ENCODE assay signal across 17 mouse cellular contexts in genomic region chr13:112695526-112696240, GRCm38 (mm10). TPM values are rescaled to one million over a fixed set of nuclear protein-coding genes. Genes with fewer than 3 reads are reported as not detected.
DNase-seq lines count a peak whose midpoint lies in the region; ATAC-seq lines count a peak whose summit lies in the region.
"Had no signal": no experiment of that assay in that cellular context is flagged by ENCODE, and none has a peak within 500 bp of the region (broad histone marks: within the 10 kb centered on the region; RNA-seq: fewer than 3 reads in every experiment).

No protein-coding gene starts in this region.

- 95% methylated on average over 8 of the region's 8 CpGs for WGBS in forebrain, embryonic 16.5 days
- WGBS in forebrain, embryonic 12.5 days, result 94% methylated on average over 8 of the region's 8 CpGs
- WGBS in midbrain, embryonic 16.5 days, result 97% methylated on average over 8 of the region's 8 CpGs

- no peak overlapping the region for H3K9ac ChIP-seq in forebrain, embryonic 16.5 days (replicated peaks; ENCODE audit: low read depth, low read length)
- H3K9ac ChIP-seq in forebrain, embryonic 12.5 days, result no peak overlapping the region
- no peak overlapping the region for H3K9ac ChIP-seq in midbrain, embryonic 16.5 days (ENCODE audit: low read depth, low read length)
- H3K9ac ChIP-seq: limb, embryonic 12.5 days; liver, embryonic 15.5 days had no signal

- H3K4me1 ChIP-seq in forebrain, embryonic 16.5 days (replicated peaks; ENCODE audit: control insufficient read depth, insufficient read depth, low read length), result no peaks in the 10 kb centered on the region
- H3K4me1 ChIP-seq in forebrain, embryonic 12.5 days, result no peaks in the 10 kb centered on the region
- no peaks in the 10 kb centered on the region for H3K4me1 ChIP-seq in midbrain, embryonic 16.5 days (ENCODE audit: control insufficient read depth, insufficient read depth, low read length)
- H3K4me1 ChIP-seq: limb, embryonic 12.5 days had no signal

- peaks cover 5% of the 10 kb centered on the region; the same call in 1 of the 2 replicates for H3K9me3 ChIP-seq in forebrain, embryonic 16.5 days (ENCODE audit: control insufficient read depth, low read length)
- H3K9me3 ChIP-seq in forebrain, embryonic 12.5 days, result 0 out of 2 replicates have a peak, but pooled peaks cover 4% of the 10 kb centered on the region
- H3K9me3 ChIP-seq in midbrain, embryonic 16.5 days (replicated peaks; ENCODE audit: control insufficient read depth, low read length, poor library complexity, severe bottlenecking), result no peaks in the 10 kb centered on the region
- H3K9me3 ChIP-seq: liver, embryonic 15.5 days had no signal

- no peak overlapping the region for H3K27ac ChIP-seq in forebrain, embryonic 16.5 days (ENCODE audit: low read length)
- H3K27ac ChIP-seq in forebrain, embryonic 12.5 days, result no peak overlapping the region
- H3K27ac ChIP-seq in midbrain, embryonic 16.5 days (ENCODE audit: low read length), result no peak overlapping the region
- H3K27ac ChIP-seq: gastrocnemius, adult 2 months; limb, embryonic 12.5 days; liver, embryonic 15.5 days had no signal

- no peak overlapping the region for H3K4me2 ChIP-seq in forebrain, embryonic 16.5 days (ENCODE audit: low read length)
- H3K4me2 ChIP-seq in forebrain, embryonic 12.5 days, result no peak overlapping the region
- no peak overlapping the region for H3K4me2 ChIP-seq in midbrain, embryonic 16.5 days (ENCODE audit: low read length)
- H3K4me2 ChIP-seq: limb, embryonic 12.5 days; liver, embryonic 15.5 days had no signal

- peak; percentile 33; the same call in 1 of the 2 replicates for ATAC-seq in forebrain, embryonic 16.5 days
- ATAC-seq in forebrain, embryonic 12.5 days (ENCODE audit: low FRiP score), result no peak
- 0 out of 2 replicates have a peak, but pooled peaks have one; percentile 18 for ATAC-seq in common myeloid progenitor, adult 5-6 weeks (replicated peaks; ENCODE audit: low read depth, poor library complexity, severe bottlenecking)
- peak; percentile 48; the same call in 1 of the 2 replicates for ATAC-seq in midbrain, embryonic 16.5 days

- no peak overlapping the region for H3K4me3 ChIP-seq in forebrain, embryonic 16.5 days (replicated peaks; ENCODE audit: low read length)
- no peak overlapping the region for H3K4me3 ChIP-seq in forebrain, embryonic 12.5 days (replicated peaks)
- H3K4me3 ChIP-seq in midbrain, embryonic 16.5 days (ENCODE audit: low read depth, low read length), result no peak overlapping the region
- H3K4me3 ChIP-seq: gastrocnemius, adult 2 months; limb, embryonic 12.5 days; liver, embryonic 15.5 days had no signal

- H3K36me3 ChIP-seq in forebrain, embryonic 16.5 days (ENCODE audit: control insufficient read depth, insufficient read depth), result peaks cover 25% of the 10 kb centered on the region
- H3K36me3 ChIP-seq in forebrain, embryonic 12.5 days (replicated peaks), result peaks cover 24% of the 10 kb centered on the region
- H3K36me3 ChIP-seq in midbrain, embryonic 16.5 days (ENCODE audit: control insufficient read depth, insufficient read depth, low read length), result peaks cover 11% of the 10 kb centered on the region

- H3K27me3 ChIP-seq in forebrain, embryonic 16.5 days (replicated peaks; ENCODE audit: control insufficient read depth, insufficient read depth, low read length), result no peaks in the 10 kb centered on the region
- no peaks in the 10 kb centered on the region for H3K27me3 ChIP-seq in forebrain, embryonic 12.5 days
- no peaks in the 10 kb centered on the region for H3K27me3 ChIP-seq in midbrain, embryonic 16.5 days (ENCODE audit: control insufficient read depth, insufficient read depth, low read depth, low read length)
- H3K27me3 ChIP-seq: limb, embryonic 12.5 days; liver, embryonic 15.5 days had no signal

- peak; percentile 6 to 16 for DNase-seq in B cell, adult 2 months
- no peak for DNase-seq in layer of hippocampus, adult 8-10 months (ENCODE audit: low spot score in 2 of 2)
- DNase-seq in adrenal gland, postnatal 25 days, result no peak
- no peak for DNase-seq in thymus, postnatal 36 days
- DNase-seq: cerebellum, postnatal 14 days; gastrocnemius, adult 2 months; heart, postnatal 36 days; kidney, adult 2 months; lung, postnatal 14 days; thymus, postnatal 14 days had no signal

RNA-seq across cellular contexts. Expression of gene Slc38a9, which starts 35.1 kb away (rescaled TPM):
- polyA plus RNA-seq in forebrain, embryonic 16.5 days (2015; fragmentation: Nextera tagmentation; extraction: Ambion mirVana), result 24.9 and 28.7 TPM in 2 replicates
- polyA plus RNA-seq in forebrain, embryonic 12.5 days (2016; fragmentation: Nextera tagmentation; extraction: Ambion mirVana), result 21.8 and 22.2 TPM in 2 replicates
- total RNA-seq in common myeloid progenitor, adult 5-6 weeks (2017), result 29.5 and 43.1 TPM in 2 replicates
- 26.3 and 27.3 TPM in 2 replicates for polyA plus RNA-seq in midbrain, embryonic 16.5 days (2015; fragmentation: Nextera tagmentation; extraction: Ambion mirVana)
- 10 to 100 TPM; 27.0 to 35.3 (median 27.6) TPM for total RNA-seq in layer of hippocampus, adult 8-10 months (2022)
- total RNA-seq in adrenal gland, postnatal 25 days (2021), result 32.7 and 42.6 TPM in 2 replicates

RNA-seq across cellular contexts. Expression of gene Ddx4, which starts 43.4 kb away (rescaled TPM):
- 0.78 and 1.2 TPM in 2 replicates for polyA plus RNA-seq in forebrain, embryonic 16.5 days (2015; fragmentation: Nextera tagmentation; extraction: Ambion mirVana)
- 0.77 and 0.86 TPM in 2 replicates for polyA plus RNA-seq in forebrain, embryonic 12.5 days (2016; fragmentation: Nextera tagmentation; extraction: Ambion mirVana)
- 1.3 and 3.7 TPM in 2 replicates for total RNA-seq in common myeloid progenitor, adult 5-6 weeks (2017)
- polyA plus RNA-seq in midbrain, embryonic 16.5 days (2015; fragmentation: Nextera tagmentation; extraction: Ambion mirVana), result 0.72 and 0.99 TPM in 2 replicates
- 1 to 10 TPM; 1.5 to 3.5 (median 2.1) TPM for total RNA-seq in layer of hippocampus, adult 8-10 months (2022)
- total RNA-seq in adrenal gland, postnatal 25 days (2021), result 1.2 and 1.5 TPM in 2 replicates
- total RNA-seq: gastrocnemius, adult 2 months had no signal
- polyA plus RNA-seq: large intestine, adult 2 months had no signal

Comparison
In these comparisons a context has a peak if more than half of its experiments do, and no peak if none do; other contexts are left out.
1. DNase-seq: peak in B cell, adult 2 months (2 of 2); none in layer of hippocampus, adult 8-10 months (0 of 2), adrenal gland, postnatal 25 days (single experiment) and thymus, postnatal 36 days (0 of 2).